Mouse (Mus musculus): ENCODE measurements around the gene Pde4d.

The Pde4d gene

DNA sequence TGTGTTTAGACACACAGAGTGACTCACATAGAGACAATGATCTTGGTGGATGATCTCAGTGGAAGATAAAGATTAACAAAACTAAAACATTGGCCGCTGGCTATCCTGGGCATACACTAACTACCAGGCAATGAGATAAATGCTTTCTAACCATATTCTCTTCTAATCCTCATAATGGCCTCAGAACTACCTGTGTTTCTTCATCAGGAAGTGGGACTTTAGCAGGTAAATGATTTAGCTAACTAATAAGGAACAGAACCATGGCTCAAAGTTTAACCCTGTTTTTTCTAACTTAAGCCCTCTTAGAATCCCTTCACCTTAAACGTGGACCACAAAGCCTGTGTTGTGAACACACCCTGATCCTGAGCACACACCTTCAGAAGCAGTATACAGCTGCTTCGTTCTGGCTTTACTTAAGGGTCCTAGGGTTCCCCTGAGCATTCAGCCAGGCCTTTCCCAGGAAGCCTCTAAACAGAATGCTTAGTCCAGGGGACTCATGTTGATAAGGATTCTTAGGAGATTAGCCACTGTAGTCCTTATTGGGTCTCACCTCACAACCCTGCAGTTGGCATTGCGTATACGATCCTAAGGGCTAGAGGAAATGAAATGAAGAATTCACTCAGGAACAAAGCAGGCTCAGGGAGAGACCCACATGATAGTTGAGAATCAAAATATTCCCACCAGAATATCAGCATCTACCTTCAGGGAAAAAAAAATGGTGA lies 1283.1 kb downstream of the Pde4d start:
- DNase-seq: no peak

DNA sequence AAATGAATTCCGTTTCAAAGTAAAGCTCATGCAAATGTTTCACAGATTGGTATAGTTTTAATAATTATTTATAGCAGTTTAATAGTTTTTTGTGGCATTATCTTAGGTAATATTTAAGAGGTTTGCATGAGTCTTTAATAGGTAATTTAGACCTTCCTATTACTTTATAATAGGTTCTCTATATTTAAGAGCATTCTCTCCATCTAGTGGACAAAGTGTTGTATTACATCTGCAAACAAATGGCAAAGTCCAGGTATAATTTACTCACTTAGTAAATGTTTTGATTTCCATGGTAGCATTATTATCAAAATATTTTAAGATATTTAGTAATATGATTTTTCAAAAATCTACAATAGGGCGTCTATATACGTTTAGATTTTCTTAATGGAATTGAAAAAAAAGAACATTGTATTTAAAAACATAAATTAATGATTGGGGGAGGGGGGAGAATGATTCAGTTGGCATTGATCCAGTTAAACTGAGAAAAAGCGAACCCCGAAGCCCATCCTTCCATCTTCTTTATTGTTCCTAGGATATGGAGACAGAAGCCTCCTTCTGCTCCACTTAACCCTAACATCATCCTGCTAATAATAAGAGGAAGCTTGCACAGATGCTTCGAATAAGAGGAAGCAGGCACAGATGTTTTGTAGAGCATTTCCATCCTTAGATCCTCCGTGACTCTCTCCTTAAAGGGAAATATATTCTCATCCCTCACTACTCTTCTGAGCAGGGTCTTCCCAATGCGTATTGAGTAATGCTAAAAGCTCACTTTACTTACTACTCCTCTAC lies 1286.7 kb downstream of the Pde4d start:
- DNase-seq: no peak

DNA sequence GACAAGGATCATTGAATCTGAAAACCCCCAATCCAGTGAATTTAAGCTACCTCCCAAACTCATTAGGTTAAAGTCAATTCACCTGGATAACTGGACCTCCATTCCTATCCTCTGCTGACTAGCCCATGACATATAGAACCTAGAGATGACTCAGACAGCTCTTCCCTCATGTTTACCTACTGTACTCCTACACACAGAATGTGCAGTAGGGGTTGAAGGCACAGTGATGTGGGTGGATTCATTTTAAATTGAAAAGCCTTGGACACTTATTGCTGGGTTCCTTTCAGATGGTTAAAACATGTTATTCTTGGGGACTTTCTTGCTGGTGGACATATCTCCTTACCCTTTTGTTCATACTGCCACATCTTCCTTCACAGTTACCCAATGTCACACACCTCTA lies 1296.7 kb downstream of the Pde4d start:
- DNase-seq: no peak

DNA sequence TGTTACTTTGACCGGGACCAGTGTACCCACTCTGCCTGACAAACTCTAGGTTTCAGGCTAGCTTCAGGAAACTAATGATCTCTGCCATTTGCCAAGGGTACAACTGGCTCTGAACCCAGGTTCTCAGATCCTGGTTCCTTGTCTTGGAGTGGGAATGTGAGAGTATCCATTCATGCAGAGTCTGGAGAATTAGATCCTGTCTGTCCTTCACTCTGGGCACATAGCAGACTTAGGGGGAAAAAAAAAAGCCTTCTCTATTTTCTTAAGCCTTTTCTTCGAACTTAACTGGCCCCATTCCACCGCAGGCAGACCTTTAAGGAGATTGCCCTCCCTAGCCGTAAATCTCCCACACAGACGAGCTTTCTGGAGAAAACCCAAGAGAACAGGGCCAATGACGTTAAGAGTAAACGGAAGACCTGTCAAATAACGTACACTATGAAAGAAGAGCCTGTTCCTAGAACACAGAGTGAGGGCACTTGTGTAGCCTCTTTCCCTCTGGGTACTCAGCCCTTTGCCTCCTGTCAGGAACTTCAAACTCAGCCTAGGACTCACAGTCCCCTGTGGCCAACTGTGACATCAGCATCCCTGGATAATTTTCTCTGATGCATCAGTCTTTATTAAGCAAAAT lies 1302.6 kb downstream of the Pde4d start:
- DNase-seq: peak; percentile 26

DNA sequence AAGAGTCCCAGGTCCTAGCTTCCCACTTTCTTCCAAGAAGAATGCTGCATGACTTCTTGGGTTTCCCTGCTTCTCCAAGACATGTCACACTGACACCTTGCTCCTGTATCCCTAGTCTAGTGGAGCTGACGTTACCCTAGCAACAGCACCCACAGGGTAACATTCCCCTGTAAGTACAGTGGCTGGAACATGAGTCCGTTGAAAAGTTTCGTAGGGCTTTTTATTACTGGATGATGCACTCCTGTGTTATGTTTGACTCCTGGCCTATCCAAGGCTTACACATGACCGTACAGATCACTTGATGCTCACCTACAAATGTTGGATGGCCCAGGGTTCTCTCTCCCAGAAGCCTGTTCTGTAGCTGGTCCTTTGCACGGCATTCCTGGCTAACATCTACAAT lies 1307.1 kb downstream of the Pde4d start:
- no peak for DNase-seq

DNA sequence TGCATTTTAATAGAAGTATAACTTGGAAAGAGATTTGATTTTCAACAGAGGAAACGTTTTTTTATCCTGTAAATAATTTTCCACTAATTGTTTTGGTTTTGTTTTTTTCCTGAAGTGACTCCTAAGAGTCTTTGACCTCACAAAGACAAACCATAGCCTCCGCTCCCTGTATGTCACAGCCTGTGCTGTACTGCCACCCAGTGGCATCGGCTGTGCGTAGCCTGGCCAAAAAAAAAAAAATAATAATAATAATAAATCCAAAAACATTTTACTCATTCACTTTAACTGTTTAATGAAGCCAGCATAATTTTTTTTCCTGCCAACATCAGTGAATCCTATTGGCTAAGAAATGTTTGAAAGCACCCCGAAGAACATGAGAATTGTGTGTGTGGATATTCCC lies 1309.5 kb downstream of the Pde4d start:
- DNase-seq: no peak

DNA sequence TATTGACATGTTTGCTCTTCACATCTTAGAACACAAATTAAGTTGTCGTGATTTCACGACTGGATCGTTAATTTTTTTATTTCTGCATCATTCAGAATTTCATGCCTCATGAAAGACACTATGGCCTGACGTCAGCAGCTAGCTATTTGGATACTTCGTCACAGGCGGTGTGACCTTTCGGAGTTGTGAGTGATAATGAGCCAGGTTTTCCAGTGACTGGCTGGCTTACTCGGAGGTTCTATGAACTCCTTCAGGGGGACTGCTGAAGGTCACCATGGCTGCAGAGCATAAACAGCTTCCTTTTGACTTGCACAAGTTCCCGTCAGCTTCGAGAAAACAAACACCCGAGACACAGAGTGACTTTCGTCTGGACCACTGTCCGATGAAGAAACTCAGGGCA lies 1311.3 kb downstream of the Pde4d start:
- no peak for DNase-seq

DNA sequence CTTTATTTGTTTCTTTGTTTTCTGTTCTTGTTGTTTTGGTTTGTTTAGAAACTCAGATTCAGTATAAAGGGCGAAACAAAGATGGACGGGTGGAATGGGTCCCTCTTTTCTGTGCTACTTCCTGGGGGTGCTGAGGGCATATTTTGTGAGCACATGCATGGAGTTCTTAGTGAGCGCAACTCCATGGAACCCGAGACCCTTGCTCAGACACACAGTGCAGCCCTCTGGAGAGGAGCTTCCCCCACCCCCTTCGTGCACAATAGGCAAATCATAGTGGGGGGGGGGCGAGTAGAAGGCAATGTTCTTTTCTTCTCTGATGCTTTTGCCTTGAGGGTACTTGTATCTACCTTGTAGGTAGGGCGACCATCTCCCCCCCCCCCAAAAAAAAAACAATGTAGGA lies 1325.0 kb downstream of the Pde4d start:
- DNase-seq: no peak

DNA sequence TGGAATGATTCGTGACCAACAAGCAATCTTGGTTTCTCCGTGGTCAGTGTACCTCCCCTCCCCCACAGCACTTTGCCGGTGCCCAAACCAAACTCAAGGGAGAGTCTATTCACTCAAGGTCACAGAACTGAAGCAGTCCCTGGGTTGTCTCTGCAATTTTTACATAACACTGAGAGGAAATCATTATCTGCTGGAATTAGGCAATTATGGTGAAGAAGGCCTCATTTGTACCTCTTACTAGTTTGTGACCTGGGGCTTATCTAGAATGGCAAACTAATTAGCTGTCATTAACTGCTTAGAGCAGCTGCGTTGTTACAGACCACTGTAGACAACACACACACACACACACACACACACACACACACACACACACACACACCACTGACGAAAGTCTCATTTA lies 1325.4 kb downstream of the Pde4d start:
- no peak for DNase-seq

DNA sequence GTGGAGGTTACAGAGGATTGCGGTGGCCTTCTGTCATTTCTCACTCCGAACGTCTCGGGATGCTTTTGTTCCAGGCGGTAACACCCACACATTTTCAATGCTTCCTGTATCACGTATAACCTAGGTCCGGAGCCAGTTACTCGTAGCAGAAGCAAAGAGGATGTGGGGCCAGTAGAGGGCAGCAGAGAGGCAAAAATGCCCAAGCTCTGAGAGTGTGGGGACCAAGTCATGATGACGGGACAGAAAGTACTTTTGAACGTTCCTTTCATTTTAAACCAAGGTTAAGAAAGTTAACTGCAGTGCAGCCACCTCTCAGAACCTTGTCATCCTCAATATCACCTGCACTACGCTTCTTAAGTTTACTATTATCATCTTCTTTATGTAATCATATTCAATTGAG lies 1326.4 kb downstream of the Pde4d start:
- peak; percentile 90 for DNase-seq

DNA sequence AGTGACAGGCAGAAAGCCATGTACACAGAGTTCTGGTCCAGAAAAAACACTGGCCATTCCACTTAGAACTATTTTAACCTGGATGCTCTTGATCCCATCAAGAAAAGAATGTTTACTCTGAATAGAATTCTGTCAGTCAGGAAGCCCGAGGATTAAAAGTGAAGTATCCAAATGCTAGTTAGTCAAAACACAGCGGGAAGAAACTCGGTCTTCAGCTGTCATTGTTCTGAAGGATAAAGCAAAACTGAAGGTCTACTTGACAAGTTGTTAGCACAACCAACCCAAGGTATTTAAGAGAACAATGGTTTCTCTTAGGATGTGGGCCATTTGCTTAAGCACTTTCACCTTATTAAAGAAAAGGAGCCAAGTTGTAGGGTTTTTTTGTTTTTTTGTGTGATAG lies 1327.2 kb downstream of the Pde4d start:
- DNase-seq: no peak

DNA sequence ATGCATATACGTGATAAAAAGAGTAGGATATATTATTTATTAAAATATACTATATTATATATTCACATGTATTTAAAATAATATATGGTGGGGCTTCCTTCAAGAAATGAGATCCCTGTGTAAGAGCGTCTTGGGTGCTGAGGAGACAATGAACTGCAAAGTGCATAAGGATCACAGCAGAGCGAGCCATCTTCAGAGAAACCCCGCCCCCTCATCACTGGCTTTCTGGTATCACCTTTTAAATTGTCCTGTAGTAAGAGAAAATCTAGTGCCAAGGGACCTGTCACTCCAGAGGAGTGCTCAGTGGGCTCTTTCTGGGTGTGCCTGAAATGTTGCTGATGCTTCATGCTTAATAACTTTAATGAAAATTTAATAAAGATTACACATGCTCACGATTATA lies 1327.7 kb downstream of the Pde4d start:
- no peak for DNase-seq

DNA sequence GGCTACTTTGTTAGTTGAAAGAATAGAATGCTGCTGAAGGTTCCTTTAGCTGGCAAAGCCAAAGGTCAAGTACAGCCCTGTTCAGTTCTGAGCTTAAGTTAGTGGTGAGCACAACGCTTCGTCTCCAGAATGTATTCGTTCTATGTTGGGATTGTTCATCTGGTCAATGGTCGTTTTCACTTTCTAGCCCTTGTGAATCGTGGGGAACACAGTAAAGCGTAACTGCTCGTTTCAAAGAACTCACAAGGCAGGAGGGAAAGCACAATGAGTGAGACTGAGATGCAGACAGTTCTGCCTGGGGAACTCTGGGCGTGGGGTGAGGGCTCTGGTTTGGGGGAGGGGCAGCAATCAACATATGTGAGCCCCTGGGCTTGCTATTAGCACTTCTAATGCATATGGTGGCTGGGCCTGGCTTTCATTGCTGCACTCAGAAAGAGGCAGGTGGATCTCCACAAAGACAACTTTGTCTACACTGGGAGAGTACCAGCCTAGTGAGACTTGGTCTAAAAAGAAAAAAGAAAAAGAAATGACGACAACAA lies 1328.6 kb downstream of the Pde4d start:
- DNase-seq: no peak

DNA sequence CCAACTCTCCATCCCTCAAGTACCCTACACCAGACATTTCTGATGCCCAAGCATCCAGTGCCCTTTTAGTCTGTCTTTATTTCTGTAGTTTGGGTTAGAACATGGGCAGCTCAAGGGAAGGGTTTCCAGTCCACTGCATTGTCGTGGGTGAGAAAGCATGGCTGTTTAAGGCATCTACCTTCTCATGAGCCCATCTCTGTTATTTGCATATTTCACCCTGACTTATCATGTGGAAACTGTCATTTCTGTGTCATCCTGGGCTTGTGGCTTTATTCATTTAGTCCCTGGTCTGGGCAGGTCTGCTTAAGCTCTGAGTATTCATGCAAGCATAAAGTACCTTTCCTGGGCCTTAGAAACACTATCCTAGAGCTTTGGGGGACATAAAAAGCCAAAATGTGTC lies 1331.7 kb downstream of the Pde4d start:
- DNase-seq: no peak

DNA sequence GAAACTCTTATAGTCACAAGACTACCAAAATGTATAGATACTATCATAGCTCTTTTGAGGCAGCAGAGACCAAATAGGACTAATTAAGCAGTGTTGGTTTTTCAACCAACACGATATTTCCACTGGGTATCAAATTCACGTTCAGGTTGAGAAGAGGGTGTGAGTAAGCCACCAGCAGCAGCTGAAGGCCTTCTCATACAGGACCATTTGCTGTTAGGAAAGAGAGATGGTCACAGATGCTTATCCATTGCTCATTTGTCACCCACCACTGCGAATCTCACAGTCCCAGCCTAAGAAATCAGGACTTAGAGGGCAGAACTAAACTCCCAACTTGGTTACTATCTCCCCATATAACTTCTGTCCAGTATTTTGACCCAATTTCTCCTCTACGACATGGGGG lies 1338.9 kb downstream of the Pde4d start:
- no peak for DNase-seq

DNA sequence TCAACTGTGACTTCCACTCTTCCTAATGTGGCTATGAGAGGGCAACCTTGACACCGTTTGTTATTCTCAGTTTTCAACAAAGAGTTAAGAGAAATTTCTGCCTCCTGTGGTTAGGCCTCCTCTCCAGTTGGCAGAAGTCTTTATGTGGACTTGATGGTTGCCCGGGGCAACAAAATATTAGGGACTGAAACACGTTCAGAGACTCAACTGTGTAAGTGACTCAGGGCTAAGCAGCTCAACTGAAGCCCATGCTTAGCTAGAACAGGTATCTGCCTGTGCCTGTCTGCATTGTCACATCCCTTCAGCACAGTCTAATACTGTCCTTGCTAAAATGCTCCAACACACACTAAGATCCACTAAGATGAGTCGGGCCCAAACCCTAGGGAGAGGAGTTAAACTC lies 1339.4 kb downstream of the Pde4d start:
- DNase-seq: no peak

DNA sequence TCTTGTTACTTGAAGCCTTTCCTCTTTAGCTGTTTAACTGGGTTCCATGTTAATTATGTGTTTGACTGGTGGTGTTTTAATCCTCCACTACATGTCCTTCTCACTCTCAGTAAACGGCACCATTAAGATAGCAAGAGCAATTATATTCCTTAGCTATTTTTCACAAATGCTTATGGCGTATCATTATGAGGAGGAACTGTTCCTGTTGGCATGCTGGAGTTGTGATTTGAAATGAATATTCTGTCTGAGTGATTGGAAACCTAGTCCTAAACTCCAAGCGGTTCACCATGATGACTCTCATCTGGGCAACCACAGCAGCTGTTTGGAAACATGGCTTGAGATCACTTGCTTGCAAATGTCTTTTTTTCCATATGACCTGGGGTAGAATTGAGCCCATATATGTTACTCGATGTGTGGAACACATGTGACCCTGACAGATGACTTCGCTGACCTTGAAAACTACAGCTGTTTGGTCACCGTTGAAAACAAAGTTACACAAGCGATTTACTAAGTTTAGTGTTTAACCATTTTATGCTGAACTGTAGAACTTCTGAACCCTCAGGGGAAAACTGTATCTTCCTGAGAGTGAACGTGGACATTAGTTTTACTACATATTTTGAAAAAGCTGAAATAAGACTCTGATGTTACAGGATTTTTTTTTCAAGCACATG lies 1340.4 kb downstream of the Pde4d start:
- no peak for DNase-seq

DNA sequence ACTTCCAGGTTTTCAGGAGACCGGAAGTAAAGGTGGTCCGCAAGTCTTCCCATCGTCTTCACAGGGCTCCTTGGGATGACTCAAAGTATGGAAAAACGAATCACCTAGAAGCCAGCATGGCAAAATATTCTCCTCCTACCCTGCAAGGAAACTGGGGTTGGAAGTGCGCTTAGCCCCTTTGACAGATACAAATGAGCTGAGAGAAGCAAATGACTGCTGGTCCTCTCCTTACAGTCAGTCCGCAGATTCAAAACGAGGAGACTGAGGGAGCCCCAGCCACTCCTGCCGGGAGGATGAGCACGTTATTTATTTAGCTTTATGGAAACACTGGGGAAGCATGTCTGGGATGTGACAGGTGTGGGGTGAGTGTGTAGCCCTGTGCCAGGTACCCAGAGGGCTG lies 1344.2 kb downstream of the Pde4d start:
- no peak for DNase-seq

DNA sequence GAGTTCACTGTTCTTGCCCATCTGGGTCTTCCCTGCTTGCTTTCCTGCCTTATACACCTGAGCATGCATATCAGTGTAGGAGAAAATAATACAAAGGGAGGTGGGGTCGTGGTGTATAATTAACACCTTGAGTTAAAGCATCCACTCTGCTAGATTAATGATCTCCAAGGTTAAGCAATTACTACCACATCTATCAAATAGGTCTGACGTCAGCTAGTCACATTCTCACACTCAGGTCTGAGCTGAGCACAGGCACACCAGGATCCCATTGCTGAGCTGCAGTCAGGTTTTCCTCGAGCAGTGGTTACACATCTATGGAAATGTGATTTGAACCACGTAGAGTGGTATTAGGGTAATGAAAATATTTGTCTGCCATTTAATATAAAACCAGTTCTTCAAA lies 1348.9 kb downstream of the Pde4d start:
- DNase-seq: no peak

DNA sequence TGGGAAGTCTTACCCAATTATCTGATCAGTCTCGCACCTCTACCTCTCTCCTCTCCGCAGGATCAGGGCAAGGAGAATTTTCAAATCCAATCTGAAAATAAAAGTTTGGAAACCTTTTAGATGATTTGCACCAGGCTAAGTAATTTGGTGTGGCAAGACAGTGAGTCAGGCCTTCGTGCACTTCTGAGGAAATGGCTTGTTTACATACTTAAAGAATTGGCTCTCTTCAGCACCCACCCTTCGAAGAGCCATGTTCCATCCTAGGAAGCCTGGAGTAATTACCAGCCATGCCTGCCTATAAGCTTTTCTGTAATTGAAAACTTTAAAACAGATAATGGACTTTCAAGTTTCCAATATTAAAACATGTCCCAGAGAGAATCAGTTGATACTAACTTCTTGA lies 1352.5 kb downstream of the Pde4d start:
- no peak for DNase-seq

DNA sequence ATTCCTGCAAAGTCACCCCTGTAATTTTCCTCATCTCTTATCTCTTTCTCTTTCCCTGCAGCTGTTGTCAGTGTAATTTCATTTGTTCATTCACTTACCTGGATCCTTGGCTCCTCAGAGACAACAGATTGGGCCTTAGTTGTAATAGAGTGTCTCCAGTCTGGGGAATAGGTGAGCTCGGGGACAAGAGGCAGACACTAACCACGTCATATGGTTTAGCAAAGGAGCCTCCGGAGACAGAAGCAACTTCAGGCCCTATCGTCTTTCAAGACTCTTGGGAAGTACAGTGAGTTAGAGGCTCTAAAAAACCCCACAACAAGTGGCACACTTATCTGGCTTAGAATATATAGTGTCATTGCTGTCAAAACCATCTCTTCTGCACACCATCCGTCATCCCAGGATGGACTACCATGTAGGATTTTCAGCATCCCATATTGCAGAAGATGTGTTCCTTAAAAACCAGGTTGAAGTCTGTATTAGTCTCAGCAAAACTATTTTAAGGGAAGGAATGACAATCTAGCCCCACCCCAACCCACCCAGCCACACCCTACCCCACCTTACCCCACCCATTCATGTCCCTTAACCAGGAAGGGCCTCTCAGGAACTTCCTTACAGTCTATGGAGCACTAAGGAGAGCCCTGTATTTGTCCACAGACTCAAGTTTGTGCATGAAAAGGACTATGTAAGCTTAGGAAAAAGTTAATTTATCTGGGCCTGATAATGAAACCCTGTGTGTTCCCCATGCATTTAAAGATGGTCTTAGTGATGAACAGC lies 1356.6 kb downstream of the Pde4d start:
- DNase-seq: no peak

DNA sequence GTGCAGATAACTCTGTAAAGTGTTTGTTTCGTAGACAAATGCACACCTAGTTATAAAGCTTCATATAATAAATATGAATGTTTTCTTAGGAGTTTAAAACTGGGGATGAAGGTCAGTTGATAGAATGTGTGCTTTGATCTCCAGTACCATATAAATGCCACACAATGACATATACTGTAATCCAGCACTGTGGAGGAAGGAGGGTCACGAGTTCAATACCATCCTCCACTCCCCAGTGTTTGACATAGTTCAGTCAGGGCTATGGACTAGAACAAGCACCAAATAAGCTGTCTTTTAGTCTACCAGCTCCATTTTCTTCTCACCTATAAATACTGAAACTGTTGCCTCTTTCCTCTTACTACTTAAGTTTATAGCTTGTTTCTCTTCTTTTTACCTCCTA lies 1357.3 kb downstream of the Pde4d start:
- DNase-seq: no peak

DNA sequence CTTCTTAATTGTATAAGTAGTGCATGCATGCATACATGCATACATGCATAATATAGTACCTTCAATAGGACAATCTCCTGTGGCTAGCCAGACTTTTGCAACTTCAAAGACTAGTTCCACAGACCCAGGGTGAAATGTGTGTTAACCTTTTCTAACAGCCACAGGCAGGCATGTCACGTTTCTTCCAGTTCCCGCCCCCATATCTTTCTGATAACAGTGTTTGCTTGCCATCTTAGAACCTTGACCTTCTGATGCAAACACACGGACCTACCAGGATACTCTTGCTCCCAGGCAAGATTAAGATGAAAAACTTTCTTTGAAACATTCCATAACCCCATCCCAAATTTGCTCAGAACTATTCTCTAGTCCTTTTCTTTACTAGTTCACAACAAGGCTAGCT lies 1357.7 kb downstream of the Pde4d start:
- no peak for DNase-seq
